Mouse (Mus musculus): ENCODE measurements around the gene Iqcd.

GRCm38 (mm10) chr5:120624427-120624826, 35.6 kb downstream of the Iqcd start:
- TF ChIP-seq USF1 (IDR thresholded peaks at IDR 0.05; ENCODE audit: low read depth) (no peak), MYOD1 (IDR thresholded peaks at IDR 0.05; ENCODE audit: control insufficient read depth in 1 of 3, insufficient read length in 2 of 3, low read depth in 2 of 3) (no peak), POLR2AphosphoS2 (IDR thresholded peaks at IDR 0.05; ENCODE audit: insufficient read length, low read depth) (no peak), POLR2A (IDR thresholded peaks at IDR 0.05; ENCODE audit: insufficient read length, low read depth) (no peak), TCF12 (IDR thresholded peaks at IDR 0.05; ENCODE audit: insufficient read depth, poor library complexity, severe bottlenecking) (no peak), MYOG (IDR thresholded peaks at IDR 0.05; ENCODE audit: control insufficient read depth in 1 of 3, insufficient read depth in 1 of 3, insufficient read length in 2 of 3, low read depth in 2 of 3) (no peak)
